Mouse (Mus musculus) kidney, adult 2 months (tissue): ENCODE measurements around the gene Tmeff1. TPM values are rescaled to one million over a fixed set of nuclear protein-coding genes. Genes with fewer than 3 reads are reported as not detected.
A peak's percentile ranks its signal among the peaks of the same experiment; 100 is the strongest.

Experiments
- DNase-seq: peaks from one replicate; pipeline ENCODE4 v3.0.0; 2021
- H3K27ac ChIP-seq: fragments of 200-500 bp; 2 replicates; pipeline ENCODE4 v1.5.1; 2012; ENCODE audit warnings: low read depth, low read length, control low read depth, inconsistent platforms; ENCODE audit not compliant: insufficient read depth
- H3K27me3 ChIP-seq: fragments of 200-500 bp; replicated peaks from 2 replicates; pipeline ENCODE4 v1.6.1; 2012; ENCODE audit warnings: mild to moderate bottlenecking, moderate library complexity, low read length, inconsistent platforms; ENCODE audit not compliant: control insufficient read depth, insufficient read depth
- H3K36me3 ChIP-seq: fragments of 200-500 bp; 2 replicates; pipeline ENCODE4 v1.6.1; 2012; ENCODE audit warnings: mild to moderate bottlenecking, moderate library complexity, low read length, inconsistent platforms; ENCODE audit not compliant: control insufficient read depth, insufficient read depth
- H3K4me1 ChIP-seq: fragments of 200-500 bp; 2 replicates; pipeline ENCODE4 v1.6.1; 2011; ENCODE audit warnings: low read length; ENCODE audit not compliant: control insufficient read depth, insufficient read depth
- H3K4me3 ChIP-seq: fragments of 200-500 bp; 2 replicates; pipeline ENCODE4 v1.5.1; 2011; ENCODE audit warnings: mild to moderate bottlenecking, low read depth, low read length, control low read depth; ENCODE audit not compliant: insufficient read depth
- CTCF ChIP-seq: fragments of 200-500 bp; conservative IDR thresholded peaks from 2 replicates; pipeline ENCODE4 v1.5.1; 2011; ENCODE audit warnings: low read depth, mild to moderate bottlenecking, control low read depth, low read length, moderate library complexity, mixed read lengths; ENCODE audit not compliant: insufficient read depth, insufficient read length
- POLR2A ChIP-seq: fragments of 200-500 bp; IDR thresholded peaks from one replicate; pipeline ENCODE4 v1.6.1; 2011; ENCODE audit warnings: low read depth, low read length, control low read depth
- WGBS: fragments of 180-500 bp; shearing (Covaris S2); methylation state at CpG from one replicate; pipeline ENCODE4 v1.1.7; 2018; 5-methylcytosine and 5-hydroxymethylcytosine counted together
- polyA plus RNA-seq: library from polyadenylated mRNA; depleted of rRNA; stranded (reverse); fragments of >200 nt; gene quantifications from 2 replicates; pipeline ENCODE4 v1.2.3, GENCODE M21; 2012; rRNA removed

The Tmeff1 gene
- polyA plus RNA-seq = 0.88 and 1.3 TPM in 2 replicates

DNA sequence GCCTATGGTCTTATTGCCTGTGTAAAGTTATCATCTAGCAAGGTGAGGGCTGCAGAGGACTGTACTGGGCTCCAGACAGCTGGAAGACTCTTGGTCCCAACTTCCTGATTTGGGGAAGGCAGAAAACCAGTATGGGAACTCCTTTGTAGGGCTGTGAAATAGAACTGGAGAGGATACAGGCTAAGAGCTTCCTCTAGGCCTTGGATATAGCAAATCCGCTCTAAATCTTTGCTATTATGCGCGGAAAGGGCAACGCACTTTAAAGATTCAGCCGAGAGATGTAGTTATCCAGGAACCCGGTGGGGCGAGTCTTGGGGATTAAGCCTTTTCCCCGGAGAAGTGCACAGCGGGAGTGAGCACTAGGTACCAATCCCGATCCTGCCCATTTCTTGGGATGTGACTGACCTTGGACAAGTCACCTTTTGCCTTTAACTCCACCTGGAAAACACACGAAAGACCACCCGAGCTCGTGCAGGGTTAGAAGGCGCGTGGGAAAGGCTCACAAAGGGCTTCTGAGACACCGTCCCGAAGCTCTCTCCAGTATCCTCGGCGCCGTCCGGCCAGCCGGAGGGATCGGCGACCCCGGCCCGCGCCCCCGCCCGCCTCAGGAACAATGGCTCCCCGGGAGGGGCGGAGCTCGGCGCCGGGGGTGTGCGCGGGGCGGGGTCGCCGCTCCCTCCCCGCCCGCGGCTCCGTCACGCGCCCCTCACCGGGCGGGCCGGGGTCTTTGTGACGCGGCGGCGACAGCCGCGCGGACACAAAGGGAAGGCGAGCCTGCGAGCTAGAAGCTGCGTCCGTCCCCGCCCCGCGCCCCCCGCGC is at the start of gene Tmeff1:
TSS of gene Tmeff1 (plus strand) at position 754 of the 820 bp plus-strand sequence.
- Histone ChIP-seq H3K4me3 (peak within 1 kb of the TSS; percentile 74), H3K4me1 (0 out of 2 replicates have a peak, but pooled peaks cover 2% of the 10 kb centered on the region), H3K27ac (no peak within 1 kb of the TSS), H3K36me3 (no peaks in the 10 kb centered on the region), H3K27me3 (peaks cover 2% of the 10 kb centered on the region; the same call in 1 of the 2 replicates)
- TF ChIP-seq CTCF (no peak), POLR2A (no peak)
- peak; percentile 3 for DNase-seq
- WGBS = 3% methylated on average over 63 of the region's 64 CpGs

DNA sequence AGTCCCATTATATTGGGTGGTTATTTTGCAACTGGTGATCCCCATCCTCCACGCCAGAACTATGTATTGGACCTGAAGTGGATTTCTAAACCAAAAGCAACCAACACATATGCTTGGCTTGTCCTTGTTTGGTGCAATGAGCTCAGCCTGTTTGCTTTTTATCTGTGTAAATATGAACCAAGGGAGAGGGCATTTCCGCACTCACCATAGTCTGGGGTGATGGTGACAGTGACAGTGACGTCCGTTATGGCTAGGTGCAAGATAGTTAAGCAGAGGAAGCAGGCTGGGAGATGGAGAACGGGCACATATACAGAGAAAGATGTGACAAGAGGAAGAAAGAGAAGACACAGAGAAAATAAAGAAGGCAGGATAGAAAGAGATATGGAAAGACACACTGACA is 48.7 kb upstream of the Tmeff1 start:
- H3K4me1 ChIP-seq = no peaks in the 10 kb centered on the region
- no peak overlapping the region for H3K27ac ChIP-seq
- no peak overlapping the region for H3K4me3 ChIP-seq
- 88% methylated on average over 5 of the region's 5 CpGs for WGBS
- TF ChIP-seq POLR2A = no peak
- no peak for TF ChIP-seq CTCF
- no peak for DNase-seq
- no peaks in the 10 kb centered on the region for H3K36me3 ChIP-seq
- no peaks in the 10 kb centered on the region for H3K27me3 ChIP-seq

DNA sequence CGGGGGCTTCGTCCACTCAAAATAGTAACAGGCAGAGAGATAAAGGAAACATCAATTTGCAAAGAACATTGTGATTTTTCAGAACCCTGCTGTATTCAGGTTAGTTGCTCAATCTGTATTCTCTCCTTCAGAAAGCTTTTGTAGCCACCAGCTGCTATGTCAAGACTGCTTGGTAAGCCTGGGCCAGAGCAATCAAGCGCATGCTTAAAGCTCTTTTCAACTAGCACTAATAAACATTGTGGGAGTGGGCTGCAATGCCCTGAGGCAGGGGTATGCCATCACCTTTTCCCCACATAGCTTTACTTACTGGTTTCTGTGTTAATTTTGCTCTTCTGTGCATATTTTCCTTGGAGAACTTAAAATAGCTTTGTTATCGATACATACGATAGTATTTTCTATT is 48.0 kb upstream of the Tmeff1 start:
- no peak for TF ChIP-seq POLR2A
- no peak for TF ChIP-seq CTCF
- Histone ChIP-seq H3K27ac (no peak overlapping the region), H3K36me3 (no peaks in the 10 kb centered on the region), H3K4me1 (no peaks in the 10 kb centered on the region; the same call in 1 of the 2 replicates), H3K4me3 (no peak overlapping the region), H3K27me3 (no peaks in the 10 kb centered on the region)
- 95% methylated on average over 5 of the region's 5 CpGs for WGBS
- no peak for DNase-seq

DNA sequence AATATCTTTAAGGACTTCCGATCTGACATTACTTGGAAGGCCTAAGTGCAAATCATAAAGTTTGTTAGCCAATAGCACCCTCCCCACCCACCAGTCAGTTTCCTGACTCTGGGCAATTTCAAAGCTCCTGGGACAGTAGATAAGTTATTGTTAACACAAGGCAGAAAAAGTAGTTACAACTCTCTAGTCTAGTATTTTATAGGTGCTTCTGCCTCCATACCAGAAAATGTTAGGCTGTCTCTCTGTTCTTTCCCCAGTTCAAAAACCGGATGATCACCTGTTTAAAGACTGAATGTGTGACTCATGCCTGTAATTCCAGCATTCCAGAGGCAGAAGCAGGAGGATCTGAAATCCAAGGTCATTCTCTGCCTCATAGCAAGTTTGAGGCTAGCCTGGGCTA is 46.4 kb upstream of the Tmeff1 start:
- no peak overlapping the region for H3K4me3 ChIP-seq
- H3K27ac ChIP-seq = no peak overlapping the region
- H3K36me3 ChIP-seq = no peaks in the 10 kb centered on the region
- no peak for TF ChIP-seq CTCF
- TF ChIP-seq POLR2A = no peak
- DNase-seq = no peak
- H3K4me1 ChIP-seq = peaks cover 4% of the 10 kb centered on the region; the same call in 1 of the 2 replicates
- no peaks in the 10 kb centered on the region for H3K27me3 ChIP-seq
- 94% methylated on average over 2 of the region's 2 CpGs for WGBS

GRCm38 (mm10) chr4:48539841-48540575 is 45.0 kb upstream of the Tmeff1 start, which contains the start of gene Msantd3:
Gene Msantd3, plus strand, starts transcription at chr4:48539935.
- DNase-seq = peak; percentile 34
- Histone ChIP-seq H3K36me3 (no peaks in the 10 kb centered on the region), H3K4me3 (peak within 1 kb of the TSS; percentile 60), H3K27ac (no peak within 1 kb of the TSS), H3K4me1 (peaks cover 4% of the 10 kb centered on the region; the same call in 1 of the 2 replicates), H3K27me3 (no peaks in the 10 kb centered on the region)
- 9% methylated on average over 86 of the region's 86 CpGs for WGBS
- TF ChIP-seq POLR2A = no peak
- TF ChIP-seq CTCF = no peak

GRCm38 (mm10) chr4:48540576-48541111 is 44.3 kb upstream of the Tmeff1 start:
- Histone ChIP-seq H3K36me3 (no peaks in the 10 kb centered on the region), H3K27ac (no peak overlapping the region), H3K4me1 (peaks cover 4% of the 10 kb centered on the region; the same call in 1 of the 2 replicates), H3K27me3 (no peaks in the 10 kb centered on the region), H3K4me3 (peak overlapping the region; percentile 60)
- peak; percentile 16 for DNase-seq
- 1% methylated on average over 50 of the region's 50 CpGs for WGBS
- TF ChIP-seq CTCF (no peak), POLR2A (no peak)
